Mouse (Mus musculus) CH12.LX (cell line): ENCODE measurements around the gene Xylb.

Source experiments
- BHLHE40 ChIP-seq: IDR thresholded peaks from 2 replicates; pipeline ENCODE4 v1.6.1; 2011; ENCODE audit warnings: mild to moderate bottlenecking, low read depth, low read length, improper control_type of control experiment
- CTCF ChIP-seq, 2 experiments: IDR thresholded peaks in 1 of 2; conservative IDR thresholded peaks in 1 of 2; 2 replicates each; pipeline ENCODE4 v1.5.1; 2011 to 2012; ENCODE audit warnings: low read depth in 2 of 2, low read length in 2 of 2, improper control_type of control experiment in 1 of 2, inconsistent platforms in 1 of 2, mild to moderate bottlenecking in 1 of 2, moderate library complexity in 1 of 2
- GABPA ChIP-seq: IDR thresholded peaks from 2 replicates; pipeline ENCODE4 v1.6.1; 2012; ENCODE audit warnings: low read depth, low read length, improper control_type of control experiment, inconsistent platforms; ENCODE audit not compliant: insufficient replicate concordance
- HCFC1 ChIP-seq: IDR thresholded peaks from 2 replicates; pipeline ENCODE4 v1.6.1; 2012; ENCODE audit warnings: low read depth, mild to moderate bottlenecking, inconsistent platforms, low read length, improper control_type of control experiment
- KAT2A ChIP-seq: IDR thresholded peaks from 2 replicates; pipeline ENCODE4 v1.6.1; 2012; ENCODE audit warnings: low read length, improper control_type of control experiment, inconsistent platforms; ENCODE audit not compliant: insufficient replicate concordance
- MAFK ChIP-seq: IDR thresholded peaks from 2 replicates; pipeline ENCODE4 v1.6.1; 2011; ENCODE audit warnings: low read length, improper control_type of control experiment; ENCODE audit not compliant: insufficient replicate concordance
- MEF2A ChIP-seq: IDR thresholded peaks from 2 replicates; pipeline ENCODE4 v1.6.1; 2014; ENCODE audit warnings: low read depth, mild to moderate bottlenecking, inconsistent platforms, low read length, improper control_type of control experiment, borderline replicate concordance
- POLR2A ChIP-seq: IDR thresholded peaks from 2 replicates; pipeline ENCODE4 v1.6.1; 2011; ENCODE audit warnings: low read depth, mild to moderate bottlenecking, improper control_type of control experiment, low read length
- RCOR1 ChIP-seq: conservative IDR thresholded peaks from 2 replicates; pipeline ENCODE4 v1.6.1; 2012; ENCODE audit warnings: low read depth, mild to moderate bottlenecking, inconsistent platforms, low read length, improper control_type of control experiment
- SIN3A ChIP-seq: IDR thresholded peaks from 2 replicates; pipeline ENCODE4 v1.6.1; 2012; ENCODE audit warnings: low read length, improper control_type of control experiment, inconsistent platforms
- UBTF ChIP-seq: IDR thresholded peaks from 2 replicates; pipeline ENCODE4 v1.6.1; 2012; ENCODE audit warnings: low read depth, mild to moderate bottlenecking, inconsistent platforms, low read length, improper control_type of control experiment, moderate library complexity

DNA sequence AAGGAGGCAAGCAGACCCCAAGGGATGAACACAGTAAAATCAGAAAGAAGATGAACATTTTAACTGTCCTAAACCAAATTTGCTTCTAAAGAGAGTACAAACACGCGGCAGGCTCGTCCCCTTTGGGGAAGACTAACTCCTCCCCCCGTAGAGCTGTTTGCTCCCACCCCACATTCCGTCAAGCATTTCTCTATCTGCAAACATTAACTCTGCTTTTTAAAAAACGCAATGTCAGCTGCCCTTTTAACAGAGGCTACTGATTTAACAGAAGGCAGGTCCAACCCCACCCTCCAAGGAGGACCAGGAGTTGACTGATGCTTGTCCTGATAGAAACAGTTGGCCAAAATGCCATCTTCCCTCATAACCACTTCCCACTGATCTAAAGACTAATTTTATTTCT lies 3.3 kb upstream of the Xylb start:
- no peak for TF ChIP-seq POLR2A
- TF ChIP-seq KAT2A: no peak
- no peak for TF ChIP-seq CTCF (conservative IDR thresholded peaks at IDR 0.05 in 1 of 2, IDR thresholded peaks at IDR 0.05 in 1 of 2; ENCODE audit: low read depth in 2 of 2, low read length in 2 of 2)
- no peak for TF ChIP-seq SIN3A
- TF ChIP-seq MAFK: no peak
- TF ChIP-seq MEF2A: no peak
- TF ChIP-seq HCFC1: no peak
- no peak for TF ChIP-seq RCOR1
- TF ChIP-seq UBTF: no peak
- TF ChIP-seq GABPA: no peak
- no peak for TF ChIP-seq BHLHE40
